Mouse (Mus musculus): ENCODE measurements at regions not wholly inside any gene's neighbourhood (a gene's known extent, or its start where the extent isn't known, plus 50 kb on each side); places are given as distances from the start of the nearest gene placed in this dataset.
A peak's percentile ranks its signal among the peaks of the same experiment; 100 is the strongest.

DNA sequence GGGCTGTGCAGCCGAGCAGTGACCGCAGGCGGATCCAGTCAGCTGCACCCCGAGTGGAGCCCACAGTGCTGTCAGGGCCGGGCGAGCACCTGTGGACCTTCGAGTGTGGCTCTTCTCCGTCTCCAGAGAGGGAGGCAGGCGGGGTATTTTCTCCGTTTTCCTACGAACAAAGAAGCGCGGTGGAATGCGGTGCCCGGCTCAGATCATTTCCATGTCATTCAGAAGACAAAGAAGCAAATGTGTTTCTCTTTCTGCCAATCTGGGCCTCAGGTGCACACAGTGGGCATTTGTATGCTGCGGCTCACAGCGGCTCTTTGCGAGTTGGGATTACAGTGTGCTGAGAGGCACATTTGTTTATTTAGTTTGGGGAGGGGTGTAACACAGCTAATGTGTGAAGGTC, 483.1 kb downstream of the Ajap1 start:
- no peak overlapping the region for H3K4me3 ChIP-seq (replicated peaks)
- no peak overlapping the region; the same call in 1 of the 2 replicates for H3K4me2 ChIP-seq (replicated peaks)
- H3K9ac ChIP-seq (replicated peaks) = 0 out of 2 replicates have a peak overlapping the region, but pooled peaks have one; percentile 11
- WGBS = 31% methylated on average over 18 of the region's 18 CpGs
- no peak overlapping the region for H3K27ac ChIP-seq
- no peaks in the 10 kb centered on the region for H3K36me3 ChIP-seq
- H3K27me3 ChIP-seq = no peaks in the 10 kb centered on the region
- peaks cover 7% of the 10 kb centered on the region for H3K4me1 ChIP-seq (replicated peaks)
- no peaks in the 10 kb centered on the region for H3K9me3 ChIP-seq
- ATAC-seq = 0 out of 2 replicates have a peak, but pooled peaks have one; percentile 43

DNA sequence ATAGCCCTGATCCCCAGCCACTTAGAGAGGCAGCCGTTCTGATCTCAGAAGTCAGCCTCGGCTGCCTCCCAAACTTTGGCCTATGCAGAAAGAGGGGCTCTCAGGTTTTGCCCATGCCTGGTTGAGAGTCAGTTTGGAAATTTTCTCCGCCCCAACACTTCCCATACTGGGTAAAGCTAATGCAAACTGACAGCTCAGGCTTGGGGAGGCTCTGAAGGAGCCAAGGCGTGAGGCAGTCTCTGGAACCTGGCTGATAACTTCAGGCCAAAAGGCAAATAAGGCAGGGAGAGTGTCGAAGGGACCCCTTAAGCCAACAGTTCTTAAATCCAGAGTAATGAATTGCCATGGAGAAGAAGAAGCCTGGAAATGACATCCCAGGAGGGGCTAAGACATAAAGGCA, 485.4 kb downstream of the Ajap1 start:
- no peak overlapping the region for H3K9ac ChIP-seq (replicated peaks)
- WGBS = 81% methylated on average over 5 of the region's 5 CpGs
- no peak overlapping the region for H3K4me3 ChIP-seq (replicated peaks)
- H3K9me3 ChIP-seq = no peaks in the 10 kb centered on the region
- no peaks in the 10 kb centered on the region for H3K36me3 ChIP-seq
- H3K4me1 ChIP-seq (replicated peaks) = peaks cover 7% of the 10 kb centered on the region
- H3K4me2 ChIP-seq (replicated peaks) = no peak overlapping the region
- H3K27me3 ChIP-seq = no peaks in the 10 kb centered on the region
- ATAC-seq = no peak
- H3K27ac ChIP-seq = no peak overlapping the region

DNA sequence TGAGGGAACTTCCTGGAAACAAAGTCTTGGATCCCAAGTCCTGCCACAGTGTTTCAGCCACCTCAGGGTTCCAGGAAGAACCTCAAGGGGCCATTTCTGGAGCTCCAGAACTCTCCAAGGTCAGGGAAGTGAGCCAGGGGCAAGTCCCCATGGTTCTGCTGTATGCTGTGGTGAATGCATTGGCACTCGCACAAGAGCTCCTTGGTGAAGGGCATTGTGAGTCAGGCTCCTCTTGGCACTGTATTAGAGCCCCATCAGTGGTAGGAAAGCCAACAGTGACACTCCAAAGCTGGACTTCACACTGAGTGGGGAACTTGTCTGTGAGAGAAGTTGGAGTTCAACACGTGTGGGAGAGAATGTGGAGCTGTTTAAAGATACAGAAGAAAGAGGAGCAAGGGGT, 486.0 kb downstream of the Ajap1 start:
- no peak for ATAC-seq
- H3K4me2 ChIP-seq (replicated peaks) = no peak overlapping the region
- H3K27ac ChIP-seq = no peak overlapping the region
- H3K36me3 ChIP-seq = no peaks in the 10 kb centered on the region
- no peaks in the 10 kb centered on the region for H3K27me3 ChIP-seq
- peaks cover 7% of the 10 kb centered on the region for H3K4me1 ChIP-seq (replicated peaks)
- H3K9ac ChIP-seq (replicated peaks) = no peak overlapping the region
- no peak overlapping the region for H3K4me3 ChIP-seq (replicated peaks)
- WGBS = 79% methylated on average over 2 of the region's 2 CpGs
- no peaks in the 10 kb centered on the region for H3K9me3 ChIP-seq

DNA sequence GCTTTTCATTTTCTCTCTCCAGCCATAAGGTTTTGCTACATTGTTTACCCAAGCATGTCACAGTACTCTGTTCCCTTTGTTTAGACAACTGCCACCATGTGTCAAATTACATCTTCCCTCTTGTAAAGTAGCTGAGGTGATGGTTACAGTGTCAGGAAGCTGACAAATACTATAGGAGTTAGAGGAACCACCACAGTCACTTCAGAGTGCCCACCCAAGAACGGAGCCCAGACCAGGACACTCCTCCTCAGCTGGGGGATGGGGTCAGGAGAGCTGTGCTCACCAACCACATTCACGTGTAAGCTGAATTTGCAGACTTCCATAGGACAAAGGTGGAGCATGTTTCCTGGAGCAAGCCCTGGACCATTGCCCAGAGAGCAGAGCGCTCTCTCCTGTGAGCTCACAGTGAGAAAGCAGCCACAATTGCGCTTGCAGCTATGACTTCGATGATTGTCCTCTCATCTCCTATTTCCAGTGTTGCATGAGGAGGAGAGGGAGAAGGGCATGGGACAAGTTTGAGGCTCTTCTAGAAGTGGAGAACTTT, 487.5 kb downstream of the Ajap1 start:
- no peaks in the 10 kb centered on the region for H3K9me3 ChIP-seq
- WGBS = 71% methylated on average over 5 of the region's 5 CpGs
- no peak overlapping the region for H3K27ac ChIP-seq
- no peaks in the 10 kb centered on the region for H3K27me3 ChIP-seq
- H3K4me3 ChIP-seq (replicated peaks) = no peak overlapping the region
- no peak for ATAC-seq
- peaks cover 9% of the 10 kb centered on the region for H3K4me1 ChIP-seq (replicated peaks)
- H3K9ac ChIP-seq (replicated peaks) = no peak overlapping the region
- no peak overlapping the region for H3K4me2 ChIP-seq (replicated peaks)
- H3K36me3 ChIP-seq = no peaks in the 10 kb centered on the region

DNA sequence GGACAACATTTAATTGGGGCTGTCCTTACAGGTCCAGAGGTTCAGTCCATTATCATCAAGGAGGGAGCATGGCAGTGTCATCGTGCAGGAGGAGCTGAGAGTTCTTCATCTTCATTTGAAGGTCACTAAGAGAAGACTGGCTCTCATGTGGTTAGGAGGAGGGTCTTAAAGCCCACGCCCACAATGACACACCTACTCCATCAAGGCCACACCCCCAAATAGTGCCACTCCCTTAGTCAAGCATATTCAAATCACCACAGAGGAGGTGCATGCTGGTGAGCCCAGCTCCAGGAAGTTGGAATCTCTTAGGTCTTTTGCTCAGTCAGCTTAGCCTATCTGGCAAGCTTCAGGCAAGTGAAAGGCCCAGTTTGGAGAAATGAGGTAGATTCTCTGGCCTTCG, 488.4 kb downstream of the Ajap1 start:
- Histone ChIP-seq H3K27ac (no peak overlapping the region), H3K27me3 (no peaks in the 10 kb centered on the region), H3K9me3 (no peaks in the 10 kb centered on the region), H3K4me2 (replicated peaks) (no peak overlapping the region), H3K4me1 (replicated peaks) (peaks cover 7% of the 10 kb centered on the region), H3K9ac (replicated peaks) (no peak overlapping the region), H3K36me3 (no peaks in the 10 kb centered on the region), H3K4me3 (replicated peaks) (no peak overlapping the region)
- WGBS = 72% methylated on average over 3 of the region's 3 CpGs
- no peak for ATAC-seq

DNA sequence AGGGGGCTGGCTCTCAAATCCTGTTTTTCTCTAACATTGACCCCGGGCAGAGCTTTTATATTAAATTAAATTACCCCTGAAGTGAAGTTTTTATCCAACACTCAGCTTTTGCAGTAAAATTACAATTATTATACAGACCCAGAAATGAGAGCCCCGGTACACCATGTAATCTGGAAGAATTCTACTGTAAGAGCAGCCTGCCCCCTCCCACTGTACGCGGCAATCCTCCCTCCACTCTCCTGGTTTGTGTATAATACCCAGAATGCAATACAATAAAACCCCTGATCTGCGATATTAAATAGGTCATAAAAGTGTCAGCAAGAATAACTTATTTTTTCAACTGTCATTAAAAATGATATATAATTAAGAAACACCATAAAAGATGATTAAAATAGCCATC, 492.3 kb downstream of the Ajap1 start:
- WGBS = 75% methylated on average over 5 of the region's 5 CpGs
- H3K27ac ChIP-seq = no peak overlapping the region
- H3K9ac ChIP-seq (replicated peaks) = no peak overlapping the region
- no peaks in the 10 kb centered on the region for H3K27me3 ChIP-seq
- H3K36me3 ChIP-seq = no peaks in the 10 kb centered on the region
- no peak overlapping the region for H3K4me2 ChIP-seq (replicated peaks)
- no peaks in the 10 kb centered on the region for H3K9me3 ChIP-seq
- no peak overlapping the region for H3K4me3 ChIP-seq (replicated peaks)
- ATAC-seq = no peak
- peaks cover 6% of the 10 kb centered on the region; the same call in 1 of the 2 replicates for H3K4me1 ChIP-seq (replicated peaks)

DNA sequence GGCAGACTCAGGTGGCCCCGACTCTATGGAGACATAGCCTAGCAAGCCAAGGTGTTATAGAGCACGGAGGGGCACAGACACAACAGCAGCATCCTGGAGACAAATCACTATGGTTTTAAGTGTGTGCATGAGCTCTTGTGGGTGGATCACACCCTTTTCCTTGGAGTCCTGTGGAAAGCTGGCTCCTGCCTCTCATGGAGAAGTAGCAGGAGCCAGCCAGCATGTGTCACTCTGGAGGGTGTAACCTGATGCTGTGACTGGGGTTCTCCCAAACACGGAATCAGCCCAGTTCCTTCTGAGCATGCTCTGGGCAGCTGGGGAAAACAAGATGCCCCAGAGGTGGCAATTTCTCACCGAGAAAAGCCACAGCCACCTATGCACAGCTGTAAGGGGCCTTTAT, 494.9 kb downstream of the Ajap1 start:
- Histone ChIP-seq H3K4me3 (replicated peaks) (no peak overlapping the region), H3K4me2 (replicated peaks) (no peak overlapping the region), H3K4me1 (replicated peaks) (peaks cover 6% of the 10 kb centered on the region; the same call in 1 of the 2 replicates), H3K9me3 (no peaks in the 10 kb centered on the region), H3K27me3 (no peaks in the 10 kb centered on the region), H3K36me3 (no peaks in the 10 kb centered on the region), H3K9ac (replicated peaks) (no peak overlapping the region), H3K27ac (no peak overlapping the region)
- 90% methylated on average over 4 of the region's 4 CpGs for WGBS
- ATAC-seq = no peak

DNA sequence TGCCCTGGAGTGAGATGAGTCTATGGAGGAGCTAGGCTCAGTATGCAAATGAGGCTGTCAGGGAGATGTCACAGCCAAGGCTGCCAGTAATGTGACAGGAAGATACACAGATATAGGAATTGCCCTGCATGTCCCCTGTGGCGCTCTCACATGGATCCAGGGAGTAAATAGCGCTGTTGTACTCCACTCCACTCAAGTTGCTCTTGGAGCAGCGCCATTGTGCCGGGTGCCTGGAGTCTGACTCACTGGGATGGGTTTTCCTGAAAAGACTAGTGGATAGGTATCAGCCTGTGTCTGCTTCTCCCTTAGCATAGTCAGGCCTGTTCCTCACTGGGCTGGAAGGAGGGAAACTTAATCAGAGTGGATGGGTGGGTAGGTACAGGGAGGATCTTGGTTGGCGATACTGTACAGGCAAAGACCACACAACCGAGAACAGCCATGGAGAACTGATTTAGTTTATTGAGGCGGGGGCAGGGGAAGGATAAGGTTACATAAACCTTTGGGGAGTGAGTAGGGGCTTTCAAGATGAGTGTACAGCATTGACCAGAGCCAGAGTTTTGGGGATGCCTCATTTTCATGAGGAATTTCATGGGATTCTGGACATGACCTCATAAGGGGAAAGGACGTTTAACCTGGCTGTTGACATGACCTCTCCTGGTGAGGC, 497.5 kb upstream of the Kcnab2 start:
- no peaks in the 10 kb centered on the region for H3K27me3 ChIP-seq
- ATAC-seq = no peak
- no peak overlapping the region for H3K9ac ChIP-seq (replicated peaks)
- no peaks in the 10 kb centered on the region for H3K36me3 ChIP-seq
- 88% methylated on average over 8 of the region's 8 CpGs for WGBS
- no peak overlapping the region for H3K27ac ChIP-seq
- H3K4me1 ChIP-seq (replicated peaks) = no peaks in the 10 kb centered on the region
- no peaks in the 10 kb centered on the region for H3K9me3 ChIP-seq
- no peak overlapping the region for H3K4me3 ChIP-seq (replicated peaks)
- no peak overlapping the region for H3K4me2 ChIP-seq (replicated peaks)

DNA sequence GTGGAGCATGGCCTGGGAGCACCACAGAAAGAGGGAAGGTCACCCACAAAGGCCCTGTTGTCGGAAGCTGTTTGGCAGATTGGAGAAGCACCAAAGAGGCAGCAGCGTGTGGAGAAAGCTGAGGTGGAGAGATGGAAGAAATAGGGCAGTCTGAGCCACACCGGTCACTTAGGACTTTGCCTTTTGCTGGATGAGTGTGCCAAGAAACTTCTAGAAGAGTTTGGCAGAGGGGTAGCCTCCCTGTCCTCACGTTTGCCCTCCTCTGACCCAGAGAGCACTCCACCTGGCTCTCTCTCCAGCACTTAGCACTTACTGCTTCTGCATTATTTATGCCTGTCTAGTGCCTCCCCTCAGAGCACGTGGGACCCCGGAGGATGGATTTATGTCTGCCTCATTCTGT, 485.3 kb upstream of the Kcnab2 start:
- no peak overlapping the region for H3K4me3 ChIP-seq (replicated peaks)
- no peaks in the 10 kb centered on the region for H3K4me1 ChIP-seq (replicated peaks)
- no peak for ATAC-seq
- H3K4me2 ChIP-seq (replicated peaks) = no peak overlapping the region
- no peaks in the 10 kb centered on the region for H3K27me3 ChIP-seq
- H3K27ac ChIP-seq = no peak overlapping the region
- H3K9ac ChIP-seq (replicated peaks) = no peak overlapping the region
- 80% methylated on average over 6 of the region's 6 CpGs for WGBS
- H3K36me3 ChIP-seq = no peaks in the 10 kb centered on the region
- no peaks in the 10 kb centered on the region for H3K9me3 ChIP-seq

DNA sequence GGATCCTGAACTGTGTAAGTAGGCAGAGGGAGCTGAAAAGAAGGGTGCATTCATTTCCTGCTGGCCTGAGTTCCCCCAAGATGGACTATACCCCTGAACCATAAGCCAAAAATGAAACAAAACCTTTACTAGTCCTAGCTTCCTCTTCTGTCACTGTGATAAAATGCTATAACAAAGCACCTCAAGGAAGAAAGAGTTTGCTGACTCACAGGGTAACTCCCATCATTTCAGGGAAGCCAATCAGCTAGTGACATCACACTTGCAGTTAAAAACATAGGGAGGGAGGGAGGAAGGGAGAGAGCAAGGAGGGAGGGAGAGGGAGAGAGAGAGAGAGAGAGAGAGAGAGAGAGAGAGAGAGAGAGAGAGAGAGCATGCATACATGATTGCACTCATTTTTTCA, 484.5 kb upstream of the Kcnab2 start:
- no peak overlapping the region for H3K4me2 ChIP-seq (replicated peaks)

DNA sequence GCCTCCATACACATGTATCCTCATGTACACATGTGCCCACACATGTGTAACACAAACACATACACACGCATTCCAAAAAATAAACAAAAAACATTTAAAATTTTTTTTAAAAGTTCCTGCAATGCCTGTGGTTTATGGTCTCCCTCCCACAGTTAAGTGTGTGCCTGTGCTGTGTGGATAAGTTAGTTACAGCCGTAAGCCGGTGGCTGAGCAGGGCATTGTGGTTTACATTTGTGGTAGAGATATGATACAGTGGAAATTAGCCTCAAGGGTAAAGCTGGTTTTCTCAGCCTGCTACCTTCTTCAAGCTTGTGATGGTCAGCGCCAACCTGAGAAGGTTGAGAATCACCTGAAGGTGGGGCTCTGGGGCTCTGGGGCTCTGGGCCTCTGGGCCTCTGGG, 484.0 kb upstream of the Kcnab2 start:
- Histone ChIP-seq H3K4me3 (replicated peaks) (no peak overlapping the region), H3K4me1 (replicated peaks) (no peaks in the 10 kb centered on the region), H3K27me3 (no peaks in the 10 kb centered on the region), H3K27ac (no peak overlapping the region), H3K9me3 (no peaks in the 10 kb centered on the region), H3K9ac (replicated peaks) (no peak overlapping the region), H3K36me3 (no peaks in the 10 kb centered on the region), H3K4me2 (replicated peaks) (no peak overlapping the region)
- WGBS = 94% methylated on average over 4 of the region's 4 CpGs
- no peak for ATAC-seq

More for the DNA sequence above, 484.5 kb upstream of the Kcnab2 start:
- no peak overlapping the region for H3K27ac ChIP-seq
- H3K36me3 ChIP-seq = no peaks in the 10 kb centered on the region
- H3K9me3 ChIP-seq = no peaks in the 10 kb centered on the region
- no peak overlapping the region for H3K4me3 ChIP-seq (replicated peaks)
- H3K4me1 ChIP-seq (replicated peaks) = no peaks in the 10 kb centered on the region
- no peak overlapping the region for H3K9ac ChIP-seq (replicated peaks)
- no peak for ATAC-seq
- H3K27me3 ChIP-seq = no peaks in the 10 kb centered on the region

DNA sequence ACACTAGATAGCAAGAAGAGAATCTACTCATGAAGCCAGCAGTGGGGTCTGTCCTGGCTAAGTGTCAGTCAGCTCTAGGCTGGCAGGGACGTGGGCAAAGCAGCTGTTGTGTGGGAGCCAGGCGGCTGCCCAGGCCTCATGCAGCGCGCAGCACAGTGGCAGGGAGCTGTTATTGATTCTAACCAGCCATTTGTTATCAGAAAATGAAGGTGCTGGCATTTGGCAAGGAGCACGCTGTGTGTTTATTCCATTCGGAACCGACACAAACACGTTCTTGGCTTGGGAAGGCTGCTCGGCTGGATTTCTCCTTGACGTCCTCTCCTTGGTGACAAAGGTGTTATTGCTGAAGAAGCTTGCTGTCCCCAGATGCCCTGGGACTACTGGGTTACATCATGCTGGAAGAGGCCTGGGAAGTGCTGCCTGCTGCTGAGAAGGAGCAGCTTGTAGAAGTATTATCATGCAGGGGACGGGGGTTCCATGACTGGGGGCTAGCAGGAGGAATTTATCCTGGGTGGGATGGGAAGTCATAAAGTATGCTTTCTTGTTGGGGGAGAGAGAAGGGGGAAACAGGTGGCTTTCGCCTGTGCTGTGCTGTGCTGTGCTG, 482.1 kb upstream of the Kcnab2 start:
- Histone ChIP-seq H3K27ac (no peak overlapping the region), H3K9me3 (no peaks in the 10 kb centered on the region), H3K4me3 (replicated peaks) (no peak overlapping the region), H3K27me3 (no peaks in the 10 kb centered on the region), H3K4me2 (replicated peaks) (no peak overlapping the region), H3K4me1 (replicated peaks) (no peaks in the 10 kb centered on the region), H3K9ac (replicated peaks) (no peak overlapping the region), H3K36me3 (no peaks in the 10 kb centered on the region)
- 76% methylated on average over 12 of the region's 12 CpGs for WGBS
- no peak for ATAC-seq
